Mouse (Mus musculus): Measurements from ENCODE around the gene Cltrn.

Gene Cltrn

GRCm38 (mm10) chrX:164088582-164088981, at the start of gene Cltrn:
Gene Cltrn, plus strand, starts transcription at chrX:164088830.
- DNase-seq: no peak

GRCm38 (mm10) chrX:164038882-164039281, 49.7 kb upstream of the Cltrn start:
- DNase-seq: peak; percentile 16 to 23

GRCm38 (mm10) chrX:164042069-164042468, 46.6 kb upstream of the Cltrn start:
- no peak for DNase-seq

- no peak for DNase-seq
Observed at GRCm38 (mm10) chrX:164046736-164047135, 41.9 kb upstream of the Cltrn start.

- DNase-seq: no peak
Observed at GRCm38 (mm10) chrX:164055726-164056125, 32.9 kb upstream of the Cltrn start.

- DNase-seq: no peak
Observed at GRCm38 (mm10) chrX:164058523-164058922, 30.1 kb upstream of the Cltrn start.

GRCm38 (mm10) chrX:164059070-164059469, 29.6 kb upstream of the Cltrn start:
- no peak for DNase-seq

GRCm38 (mm10) chrX:164066185-164066584, 22.4 kb upstream of the Cltrn start:
- DNase-seq: peak; percentile 72 to 85

GRCm38 (mm10) chrX:164068968-164069367, 19.7 kb upstream of the Cltrn start:
- no peak for DNase-seq

GRCm38 (mm10) chrX:164076040-164076775, 12.4 kb upstream of the Cltrn start, which contains the start of gene Siah1b:
Gene Siah1b, minus strand, starts transcription at chrX:164076493.
- peak; percentile 91 to 92 for DNase-seq

- DNase-seq: no peak
Observed at GRCm38 (mm10) chrX:164082030-164082429, 6.6 kb upstream of the Cltrn start.

GRCm38 (mm10) chrX:164089916-164090315, 1.3 kb downstream of the Cltrn start:
- DNase-seq: no peak

GRCm38 (mm10) chrX:164092300-164093169, 3.9 kb downstream of the Cltrn start:
- DNase-seq: no peak

- DNase-seq: no peak
Observed at GRCm38 (mm10) chrX:164093435-164093834, 4.8 kb downstream of the Cltrn start.

GRCm38 (mm10) chrX:164095838-164096237, 7.2 kb downstream of the Cltrn start:
- DNase-seq: no peak

- no peak for DNase-seq
Observed at GRCm38 (mm10) chrX:164101483-164101882, 12.9 kb downstream of the Cltrn start.

GRCm38 (mm10) chrX:164102198-164102597, 13.6 kb downstream of the Cltrn start:
- peak in 1 of 2 experiments; percentile 2 for DNase-seq

GRCm38 (mm10) chrX:164102656-164103055, 14.0 kb downstream of the Cltrn start:
- DNase-seq: no peak

GRCm38 (mm10) chrX:164111146-164111545, 22.5 kb downstream of the Cltrn start:
- no peak for DNase-seq

GRCm38 (mm10) chrX:164113744-164114143, 25.1 kb downstream of the Cltrn start:
- DNase-seq: no peak

GRCm38 (mm10) chrX:164123942-164124341, 35.3 kb downstream of the Cltrn start:
- DNase-seq: no peak

- DNase-seq: no peak
Observed at GRCm38 (mm10) chrX:164133531-164133930, 44.9 kb downstream of the Cltrn start.

- no peak for DNase-seq
Observed at GRCm38 (mm10) chrX:164135304-164135818, 46.7 kb downstream of the Cltrn start.

GRCm38 (mm10) chrX:164139032-164139431, 50.4 kb downstream of the Cltrn start, which contains the start of gene Ace2:
Gene Ace2, plus strand, starts transcription at chrX:164139332.
- DNase-seq: no peak

Measured in cerebellum, postnatal 14 days (tissue).